Mouse (Mus musculus): ENCODE measurements around the gene Fam228b.
"Not testable (repeated sequence)": the region's sequence is repeated elsewhere in the genome, so short reads cannot be mapped to it uniquely, and the experiment has no call there.

- TF ChIP-seq CTCF (IDR thresholded peaks at IDR 0.05; ENCODE audit: borderline replicate concordance, extremely low read depth, insufficient read depth, insufficient read length); POLR2A (IDR thresholded peaks at IDR 0.05; ENCODE audit: borderline replicate concordance, extremely low read depth, insufficient read depth, insufficient read length, poor library complexity, severe bottlenecking): not testable (repeated sequence)
Observed at GRCm38 (mm10) chr12:4781725-4782404, 12.8 kb upstream of the Fam228b start.

Measured in brain, embryonic 14.5 days (tissue).